Comparison of ENCODE assay signal across 7 mouse cellular contexts in the genomic region with DNA sequence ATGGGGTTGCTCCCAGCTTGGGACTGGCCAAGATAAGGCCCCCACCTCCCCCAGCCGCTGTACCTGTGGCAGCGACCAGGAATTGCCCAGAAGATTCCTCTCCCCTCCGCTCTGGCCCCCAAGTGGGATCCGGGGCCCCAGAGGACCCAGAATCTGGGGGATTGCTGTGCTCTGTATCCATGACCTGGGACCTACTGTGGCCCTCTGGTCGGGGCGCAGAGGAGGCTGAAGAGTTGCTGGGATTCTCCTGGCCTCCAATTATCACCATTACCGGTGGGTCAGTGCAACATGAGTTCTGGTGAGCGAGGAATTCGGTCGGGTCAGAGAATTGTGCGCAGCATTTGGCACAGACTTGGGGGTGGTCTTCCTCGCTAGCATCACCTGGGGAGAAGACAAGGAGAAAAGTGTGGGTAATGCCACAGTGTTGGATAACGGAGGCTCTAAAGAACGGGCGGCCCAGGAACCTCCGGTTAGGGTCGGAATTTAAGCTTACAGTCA. TPM values are rescaled to one million over a fixed set of nuclear protein-coding genes. Genes with fewer than 3 reads are reported as not detected.
DNase-seq lines count a peak whose midpoint lies in the region; ATAC-seq and TF ChIP-seq lines count a peak whose summit lies in the region.

No protein-coding gene starts in this region.

- H3K36me3 ChIP-seq in lung, embryonic 15.5 days, result peaks cover 36% of the 10 kb centered on the region
- H3K36me3 ChIP-seq in forebrain, embryonic 12.5 days (replicated peaks), result peaks cover 47% of the 10 kb centered on the region
- H3K36me3 ChIP-seq in limb, embryonic 10.5 days, result peaks cover 46% of the 10 kb centered on the region

- no peak for DNase-seq in lung, postnatal 4 days
- DNase-seq in limb, embryonic 10.5 days (ENCODE audit: low spot score), result no peak
- DNase-seq in yolk sac, embryonic 10.5 days (ENCODE audit: low spot score), result no peak
- DNase-seq in left cerebral cortex, adult 8-10 months (ENCODE audit: low spot score in 2 of 2), result no peak

- peak overlapping the region; percentile 89 for H3K27ac ChIP-seq in lung, embryonic 15.5 days
- H3K27ac ChIP-seq in forebrain, embryonic 12.5 days, result peak overlapping the region; percentile 93
- H3K27ac ChIP-seq in limb, embryonic 10.5 days, result peak overlapping the region; percentile 98
- H3K27ac ChIP-seq in olfactory bulb, adult 2 months (ENCODE audit: insufficient read depth, low read depth, low read length), result peak overlapping the region; percentile 99

- peak overlapping the region; percentile 87 for H3K9ac ChIP-seq in lung, embryonic 15.5 days
- peak overlapping the region; percentile 81 for H3K9ac ChIP-seq in forebrain, embryonic 12.5 days

- WGBS in lung, embryonic 15.5 days, result 3% methylated on average over 17 of the region's 17 CpGs
- WGBS in forebrain, embryonic 12.5 days, result 12% methylated on average over 17 of the region's 17 CpGs
- WGBS in limb, embryonic 10.5 days, result 5% methylated on average over 17 of the region's 17 CpGs
- 9% methylated on average over 17 of the region's 17 CpGs for WGBS in olfactory bulb, adult 2 months

- 0 out of 2 replicates have a peak, but pooled peaks have one; percentile 6 for ATAC-seq in lung, embryonic 15.5 days (ENCODE audit: borderline replicate concordance, extremely low read depth, low FRiP score, low TSS enrichment)
- peak; percentile 0; the same call in 1 of the 2 replicates for ATAC-seq in forebrain, embryonic 12.5 days (ENCODE audit: low FRiP score)

- H3K4me2 ChIP-seq in lung, embryonic 15.5 days, result peak overlapping the region; percentile 86
- H3K4me2 ChIP-seq in forebrain, embryonic 12.5 days, result peak overlapping the region; percentile 87

- H3K4me3 ChIP-seq in lung, embryonic 15.5 days, result peak overlapping the region; percentile 76
- H3K4me3 ChIP-seq in forebrain, embryonic 12.5 days (replicated peaks), result peak overlapping the region; percentile 62
- peak overlapping the region; percentile 82 for H3K4me3 ChIP-seq in limb, embryonic 10.5 days
- H3K4me3 ChIP-seq in olfactory bulb, adult 2 months (ENCODE audit: insufficient read depth, low read depth, low read length), result peak overlapping the region; percentile 99

- TF ChIP-seq CTCF in olfactory bulb, adult 2 months (IDR thresholded peaks at IDR 0.05; ENCODE audit: insufficient read depth, low read depth, low read length), result no peak

- no peaks in the 10 kb centered on the region for H3K9me3 ChIP-seq in lung, embryonic 15.5 days
- H3K9me3 ChIP-seq in forebrain, embryonic 12.5 days, result no peaks in the 10 kb centered on the region
- H3K9me3 ChIP-seq in limb, embryonic 10.5 days (replicated peaks), result 0 out of 2 replicates have a peak, but pooled peaks cover 4% of the 10 kb centered on the region

- H3K27me3 ChIP-seq in lung, embryonic 15.5 days, result no peaks in the 10 kb centered on the region
- H3K27me3 ChIP-seq in forebrain, embryonic 12.5 days, result no peaks in the 10 kb centered on the region
- H3K27me3 ChIP-seq in limb, embryonic 10.5 days (ENCODE audit: low read depth, poor library complexity, severe bottlenecking), result no peaks in the 10 kb centered on the region

- TF ChIP-seq POLR2A in olfactory bulb, adult 2 months (IDR thresholded peaks at IDR 0.05; ENCODE audit: insufficient read depth, low read depth, low read length), result no peak

- H3K4me1 ChIP-seq in lung, embryonic 15.5 days, result peaks cover 45% of the 10 kb centered on the region
- H3K4me1 ChIP-seq in forebrain, embryonic 12.5 days, result peaks cover 56% of the 10 kb centered on the region
- H3K4me1 ChIP-seq in limb, embryonic 10.5 days, result peaks cover 33% of the 10 kb centered on the region
- peaks cover 30% of the 10 kb centered on the region for H3K4me1 ChIP-seq in olfactory bulb, adult 2 months (ENCODE audit: control insufficient read depth, insufficient read depth, low read length)

RNA-seq across cellular contexts. Expression of a gene that starts 10.4 kb away (rescaled TPM):
- polyA plus RNA-seq in lung, embryonic 15.5 days (2015; fragmentation: Nextera tagmentation; extraction: Ambion mirVana), result 47.0 and 47.1 TPM in 2 replicates
- polyA plus RNA-seq in forebrain, embryonic 12.5 days (2016; fragmentation: Nextera tagmentation; extraction: Ambion mirVana), result 54.8 and 56.4 TPM in 2 replicates
- 58.6 and 64.5 TPM in 2 replicates for polyA plus RNA-seq in limb, embryonic 10.5 days (2016; fragmentation: Nextera tagmentation; extraction: Ambion mirVana)
- not detected in 2 replicates for polyA plus RNA-seq in olfactory bulb, adult 2 months (2012; ENCODE audit: insufficient read depth, insufficient read length, low replicate concordance, missing spikeins)
- total RNA-seq in left cerebral cortex, adult 8-10 months (2022), result 10 to 100 TPM; 30.0 to 35.0 (median 32.4) TPM

RNA-seq across cellular contexts. Expression of a gene that starts 13.2 kb away (rescaled TPM):
- 16.2 and 16.9 TPM in 2 replicates for polyA plus RNA-seq in lung, embryonic 15.5 days (2015; fragmentation: Nextera tagmentation; extraction: Ambion mirVana)
- polyA plus RNA-seq in forebrain, embryonic 12.5 days (2016; fragmentation: Nextera tagmentation; extraction: Ambion mirVana), result 66.2 and 72.4 TPM in 2 replicates
- 30.8 and 36.1 TPM in 2 replicates for polyA plus RNA-seq in limb, embryonic 10.5 days (2016; fragmentation: Nextera tagmentation; extraction: Ambion mirVana)
- not detected in 2 replicates for polyA plus RNA-seq in olfactory bulb, adult 2 months (2012; ENCODE audit: insufficient read depth, insufficient read length, low replicate concordance, missing spikeins)
- total RNA-seq in left cerebral cortex, adult 8-10 months (2022), result 10 to 100 TPM; 36.6 to 43.7 (median 40.9) TPM

RNA-seq across cellular contexts. Expression of a gene that starts 36.0 kb away (rescaled TPM):
- polyA plus RNA-seq in lung, embryonic 15.5 days (2015; fragmentation: Nextera tagmentation; extraction: Ambion mirVana), result 16.7 and 16.8 TPM in 2 replicates
- 30.6 and 35.2 TPM in 2 replicates for polyA plus RNA-seq in forebrain, embryonic 12.5 days (2016; fragmentation: Nextera tagmentation; extraction: Ambion mirVana)
- polyA plus RNA-seq in limb, embryonic 10.5 days (2016; fragmentation: Nextera tagmentation; extraction: Ambion mirVana), result 20.8 and 21.8 TPM in 2 replicates
- polyA plus RNA-seq in olfactory bulb, adult 2 months (2012; ENCODE audit: insufficient read depth, insufficient read length, low replicate concordance, missing spikeins), result 394 TPM in 1 of 2 replicates, not detected in the other
- total RNA-seq in left cerebral cortex, adult 8-10 months (2022), result 10 to 100 TPM; 34.9 to 41.4 (median 38.6) TPM

RNA-seq across cellular contexts. Expression of a gene that starts 36.4 kb away (rescaled TPM):
- 40.5 and 44.7 TPM in 2 replicates for polyA plus RNA-seq in lung, embryonic 15.5 days (2015; fragmentation: Nextera tagmentation; extraction: Ambion mirVana)
- polyA plus RNA-seq in forebrain, embryonic 12.5 days (2016; fragmentation: Nextera tagmentation; extraction: Ambion mirVana), result 52.4 and 58.5 TPM in 2 replicates
- polyA plus RNA-seq in limb, embryonic 10.5 days (2016; fragmentation: Nextera tagmentation; extraction: Ambion mirVana), result 49.3 and 56.6 TPM in 2 replicates
- not detected in 2 replicates for polyA plus RNA-seq in olfactory bulb, adult 2 months (2012; ENCODE audit: insufficient read depth, insufficient read length, low replicate concordance, missing spikeins)
- total RNA-seq in left cerebral cortex, adult 8-10 months (2022), result 10 to 100 TPM; 57.5 to 72.6 (median 62.7) TPM

RNA-seq across cellular contexts. Expression of a gene that starts 40.9 kb away (rescaled TPM):
- not detected in 2 replicates for polyA plus RNA-seq in lung, embryonic 15.5 days (2015; fragmentation: Nextera tagmentation; extraction: Ambion mirVana)
- not detected in 2 replicates for polyA plus RNA-seq in forebrain, embryonic 12.5 days (2016; fragmentation: Nextera tagmentation; extraction: Ambion mirVana)
- not detected in 2 replicates for polyA plus RNA-seq in limb, embryonic 10.5 days (2016; fragmentation: Nextera tagmentation; extraction: Ambion mirVana)
- not detected in 2 replicates for polyA plus RNA-seq in olfactory bulb, adult 2 months (2012; ENCODE audit: insufficient read depth, insufficient read length, low replicate concordance, missing spikeins)
- not detected for total RNA-seq in left cerebral cortex, adult 8-10 months (2022)
